Mouse (Mus musculus): Measurements from ENCODE around the gene Tmem214.
"Not testable (repeated sequence)": the region's sequence is repeated elsewhere in the genome, so short reads cannot be mapped to it uniquely, and the experiment has no call there.

Tmem214 gene

GRCm38 (mm10) chr5:30874365-30874764 lies 6.6 kb downstream of the Tmem214 start:
- no peak for DNase-seq (ENCODE audit: extremely low spot score, low spot score)

- DNase-seq (ENCODE audit: extremely low spot score, low spot score) = no peak
Measured at GRCm38 (mm10) chr5:30878616-30879015, 10.8 kb downstream of the Tmem214 start.

- no peak for DNase-seq (ENCODE audit: extremely low spot score, low spot score)
Measured at GRCm38 (mm10) chr5:30879347-30879943, 11.6 kb downstream of the Tmem214 start.

- DNase-seq (ENCODE audit: extremely low spot score, low spot score) = not testable (repeated sequence)
Measured at GRCm38 (mm10) chr5:30881839-30882238, 14.0 kb downstream of the Tmem214 start.

- DNase-seq (ENCODE audit: extremely low spot score, low spot score) = no peak
Measured at GRCm38 (mm10) chr5:30886209-30886608, 18.4 kb downstream of the Tmem214 start.

GRCm38 (mm10) chr5:30886731-30887130 lies 18.9 kb downstream of the Tmem214 start:
- DNase-seq (ENCODE audit: extremely low spot score, low spot score) = no peak

GRCm38 (mm10) chr5:30887331-30887761 lies 19.5 kb downstream of the Tmem214 start:
- DNase-seq (ENCODE audit: extremely low spot score, low spot score) = peak; percentile 86

GRCm38 (mm10) chr5:30887858-30888336 lies 20.1 kb downstream of the Tmem214 start:
- peak; percentile 98 for DNase-seq (ENCODE audit: extremely low spot score, low spot score)

- DNase-seq (ENCODE audit: extremely low spot score, low spot score) = peak; percentile 99
Measured at GRCm38 (mm10) chr5:30888337-30889087, 20.7 kb downstream of the Tmem214 start, which contains the start of gene Agbl5. Agbl5 (plus strand) TSS chr5:30888694.

- DNase-seq (ENCODE audit: extremely low spot score, low spot score) = no peak
Measured at GRCm38 (mm10) chr5:30889088-30889754, 21.4 kb downstream of the Tmem214 start.

GRCm38 (mm10) chr5:30890375-30890774 lies 22.6 kb downstream of the Tmem214 start:
- DNase-seq (ENCODE audit: extremely low spot score, low spot score) = no peak

GRCm38 (mm10) chr5:30901860-30902259 lies 34.0 kb downstream of the Tmem214 start:
- DNase-seq (ENCODE audit: extremely low spot score, low spot score) = no peak

- DNase-seq (ENCODE audit: extremely low spot score, low spot score) = peak; percentile 97
Measured at GRCm38 (mm10) chr5:30907413-30908059, 39.7 kb downstream of the Tmem214 start, which contains the start of gene Ost4. Ost4 (minus strand) TSS chr5:30907788.

GRCm38 (mm10) chr5:30908426-30909299 lies 40.9 kb downstream of the Tmem214 start:
- DNase-seq (ENCODE audit: extremely low spot score, low spot score) = no peak

GRCm38 (mm10) chr5:30909300-30909659 lies 41.5 kb downstream of the Tmem214 start:
- DNase-seq (ENCODE audit: extremely low spot score, low spot score) = no peak

GRCm38 (mm10) chr5:30909863-30910262 lies 42.1 kb downstream of the Tmem214 start:
- DNase-seq (ENCODE audit: extremely low spot score, low spot score) = no peak

- DNase-seq (ENCODE audit: extremely low spot score, low spot score) = no peak
Measured at GRCm38 (mm10) chr5:30910481-30910880, 42.7 kb downstream of the Tmem214 start.

GRCm38 (mm10) chr5:30912156-30912555 lies 44.3 kb downstream of the Tmem214 start:
- DNase-seq (ENCODE audit: extremely low spot score, low spot score) = no peak

- DNase-seq (ENCODE audit: extremely low spot score, low spot score) = peak; percentile 81
Measured at GRCm38 (mm10) chr5:30913060-30913841, 45.4 kb downstream of the Tmem214 start, which contains the start of gene Emilin1. Emilin1 (plus strand) TSS chr5:30913402.
